Mouse (Mus musculus): ENCODE results near the gene Ahnak2. TPM values are rescaled to one million over a fixed set of nuclear protein-coding genes. Genes with fewer than 3 reads are reported as not detected.

The Ahnak2 gene
- polyA plus RNA-seq, 1 experiment from 2014 or later, result 0.61 TPM

DNA sequence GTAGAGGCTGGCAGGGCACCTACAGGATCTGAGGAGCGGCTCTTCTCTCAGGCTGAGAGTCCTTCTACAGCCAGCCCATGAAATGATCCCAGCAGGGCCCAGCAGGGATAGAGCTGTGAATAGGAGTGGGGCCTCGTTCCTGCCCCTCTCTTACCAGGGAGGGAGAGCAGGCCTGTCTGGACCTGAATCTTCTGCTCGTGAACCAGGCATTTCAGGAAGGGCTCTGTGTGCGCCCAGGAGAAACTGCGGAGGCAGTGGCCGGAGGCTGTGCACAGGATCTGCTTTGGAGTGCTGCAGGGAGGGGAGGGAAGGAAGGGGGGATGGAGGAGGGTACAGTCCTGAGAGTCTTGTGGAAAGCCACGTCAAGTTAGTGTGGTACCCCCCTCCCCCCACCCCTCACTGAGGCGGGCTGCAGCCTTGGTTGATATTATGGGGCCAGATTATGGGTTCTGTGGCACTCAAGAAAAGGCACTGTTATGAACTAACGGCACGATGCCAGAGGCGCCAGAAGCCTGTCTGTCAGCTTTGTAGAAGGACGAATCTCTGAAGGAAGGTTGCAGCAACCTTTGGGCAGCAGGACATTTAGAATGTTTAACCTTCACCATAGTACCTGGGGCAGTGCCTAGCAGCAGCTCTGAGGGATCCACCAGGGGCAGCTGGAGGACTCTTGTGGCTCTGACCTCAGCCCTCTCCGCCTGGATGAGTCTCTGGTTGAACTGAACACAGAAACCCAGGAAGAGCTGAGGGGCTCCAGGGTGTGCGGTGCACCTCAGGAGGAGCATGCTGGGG is 12.4 kb upstream of the Ahnak2 start:
- no peak for DNase-seq (ENCODE audit: low spot score)
- no peak overlapping the region for H3K4me2 ChIP-seq (ENCODE audit: low read depth)
- H3K27me3 ChIP-seq (ENCODE audit: control insufficient read depth, insufficient read depth, low read length), result no peaks in the 10 kb centered on the region
- no peak overlapping the region for H3K27ac ChIP-seq (ENCODE audit: low read depth, low read length)
- peaks cover 4% of the 10 kb centered on the region for H3K36me3 ChIP-seq (ENCODE audit: control insufficient read depth, insufficient read depth, low read length)
- H3K4me1 ChIP-seq (ENCODE audit: control insufficient read depth, insufficient read depth, low read length), result peaks cover 2% of the 10 kb centered on the region; the same call in 1 of the 2 replicates
- no peaks in the 10 kb centered on the region for H3K9me3 ChIP-seq (ENCODE audit: control insufficient read depth, low read length)
- H3K9ac ChIP-seq (ENCODE audit: low read length), result no peak overlapping the region
- ATAC-seq (ENCODE audit: insufficient read depth, low FRiP score, low TSS enrichment), result no peak
- H3K4me3 ChIP-seq (ENCODE audit: low read depth, low read length), result no peak overlapping the region
- 86% methylated on average over 14 of the region's 14 CpGs for WGBS

- Histone ChIP-seq H3K4me2 (ENCODE audit: low read depth) (no peak overlapping the region), H3K9ac (ENCODE audit: low read length) (no peak overlapping the region), H3K36me3 (ENCODE audit: control insufficient read depth, insufficient read depth, low read length) (peaks cover 4% of the 10 kb centered on the region; the same call in 1 of the 2 replicates), H3K4me1 (ENCODE audit: control insufficient read depth, insufficient read depth, low read length) (peaks cover 7% of the 10 kb centered on the region; the same call in 1 of the 2 replicates), H3K27ac (ENCODE audit: low read depth, low read length) (no peak overlapping the region), H3K9me3 (ENCODE audit: control insufficient read depth, low read length) (no peaks in the 10 kb centered on the region), H3K4me3 (ENCODE audit: low read depth, low read length) (no peak overlapping the region), H3K27me3 (ENCODE audit: control insufficient read depth, insufficient read depth, low read length) (no peaks in the 10 kb centered on the region)
- ATAC-seq (ENCODE audit: insufficient read depth, low FRiP score, low TSS enrichment) (no peak), DNase-seq (ENCODE audit: low spot score) (no peak)
- WGBS, result 89% methylated on average over 7 of the region's 7 CpGs
These were observed 10.9 kb upstream of the Ahnak2 start for GRCm38 (mm10) chr12:112813370-112813769.

DNA sequence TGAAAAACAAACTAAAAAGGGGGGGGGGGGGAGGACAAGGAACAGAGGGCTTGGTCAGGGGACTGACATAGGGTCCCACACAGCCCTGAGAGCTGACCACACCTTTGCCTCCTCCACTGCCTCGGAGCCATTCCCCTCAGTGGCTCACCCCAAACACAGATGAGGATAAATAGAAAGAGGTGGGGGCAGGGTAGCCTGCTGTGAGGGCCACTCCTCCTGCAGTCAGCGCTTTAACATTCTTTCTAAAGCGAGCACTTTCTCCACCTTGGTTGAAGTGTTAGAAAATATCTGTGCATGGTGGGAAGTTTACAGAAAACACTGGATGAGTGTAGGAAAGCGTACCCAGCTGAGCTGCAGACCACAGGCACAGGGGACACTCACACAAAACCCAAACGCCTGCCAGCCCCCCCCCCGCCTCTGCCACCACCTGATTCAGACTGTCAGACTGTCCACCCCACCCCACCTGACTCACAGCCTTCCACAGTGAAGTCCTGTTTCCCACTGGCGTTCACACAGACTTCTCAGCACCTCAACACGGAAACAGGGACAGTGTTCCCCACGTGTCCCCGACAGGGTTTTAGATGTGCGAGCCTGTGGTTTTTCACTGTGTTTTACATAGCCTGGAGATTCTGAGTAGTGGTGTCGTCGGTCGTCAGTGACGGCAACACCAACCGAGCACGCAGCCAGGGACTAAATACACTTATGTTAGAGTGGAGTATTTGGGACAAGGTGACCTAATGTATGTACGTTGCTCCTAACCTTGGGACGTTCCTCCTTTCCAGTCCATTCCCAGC is 7.8 kb upstream of the Ahnak2 start:
- ATAC-seq (ENCODE audit: insufficient read depth, low FRiP score, low TSS enrichment) (no peak), DNase-seq (ENCODE audit: low spot score) (no peak)
- Histone ChIP-seq H3K27me3 (ENCODE audit: control insufficient read depth, insufficient read depth, low read length) (no peaks in the 10 kb centered on the region), H3K27ac (ENCODE audit: low read depth, low read length) (no peak overlapping the region), H3K4me2 (ENCODE audit: low read depth) (no peak overlapping the region), H3K36me3 (ENCODE audit: control insufficient read depth, insufficient read depth, low read length) (peaks cover 3% of the 10 kb centered on the region; the same call in 1 of the 2 replicates), H3K4me3 (ENCODE audit: low read depth, low read length) (no peak overlapping the region), H3K4me1 (ENCODE audit: control insufficient read depth, insufficient read depth, low read length) (peaks cover 7% of the 10 kb centered on the region; the same call in 1 of the 2 replicates), H3K9ac (ENCODE audit: low read length) (no peak overlapping the region), H3K9me3 (ENCODE audit: control insufficient read depth, low read length) (no peaks in the 10 kb centered on the region)
- WGBS, result 68% methylated on average over 19 of the region's 19 CpGs

DNA sequence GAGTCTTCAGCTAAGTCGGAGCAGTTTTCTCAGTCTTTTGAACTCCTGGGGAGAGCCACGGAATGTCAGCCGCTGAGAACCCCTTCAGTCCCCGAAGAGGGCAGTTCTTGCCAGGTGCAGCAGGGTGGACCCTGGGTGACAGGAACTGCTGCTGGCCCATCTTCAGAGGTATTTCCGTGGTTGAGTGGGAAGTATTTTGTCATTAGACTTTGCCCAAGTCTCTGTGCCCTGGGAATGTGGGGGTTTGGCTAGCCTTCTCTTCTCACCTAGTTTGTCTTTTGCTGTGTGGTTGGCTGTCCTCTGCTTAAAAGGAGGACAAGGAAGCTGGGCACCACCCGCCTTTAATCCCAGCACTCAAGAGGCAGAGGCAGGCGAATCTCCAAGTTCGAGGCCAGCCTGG is 7.2 kb upstream of the Ahnak2 start:
- no peak for ATAC-seq (ENCODE audit: insufficient read depth, low FRiP score, low TSS enrichment)
- Histone ChIP-seq H3K27ac (ENCODE audit: low read depth, low read length) (no peak overlapping the region), H3K9me3 (ENCODE audit: control insufficient read depth, low read length) (no peaks in the 10 kb centered on the region), H3K27me3 (ENCODE audit: control insufficient read depth, insufficient read depth, low read length) (no peaks in the 10 kb centered on the region), H3K4me2 (ENCODE audit: low read depth) (peak overlapping the region; percentile 98), H3K9ac (ENCODE audit: low read length) (peak overlapping the region; percentile 61), H3K4me1 (ENCODE audit: control insufficient read depth, insufficient read depth, low read length) (peaks cover 7% of the 10 kb centered on the region; the same call in 1 of the 2 replicates), H3K4me3 (ENCODE audit: low read depth, low read length) (peak overlapping the region; percentile 54), H3K36me3 (ENCODE audit: control insufficient read depth, insufficient read depth, low read length) (0 out of 2 replicates have a peak, but pooled peaks cover 2% of the 10 kb centered on the region)
- 22% methylated on average over 8 of the region's 8 CpGs for WGBS
- DNase-seq (ENCODE audit: low spot score), result no peak

DNA sequence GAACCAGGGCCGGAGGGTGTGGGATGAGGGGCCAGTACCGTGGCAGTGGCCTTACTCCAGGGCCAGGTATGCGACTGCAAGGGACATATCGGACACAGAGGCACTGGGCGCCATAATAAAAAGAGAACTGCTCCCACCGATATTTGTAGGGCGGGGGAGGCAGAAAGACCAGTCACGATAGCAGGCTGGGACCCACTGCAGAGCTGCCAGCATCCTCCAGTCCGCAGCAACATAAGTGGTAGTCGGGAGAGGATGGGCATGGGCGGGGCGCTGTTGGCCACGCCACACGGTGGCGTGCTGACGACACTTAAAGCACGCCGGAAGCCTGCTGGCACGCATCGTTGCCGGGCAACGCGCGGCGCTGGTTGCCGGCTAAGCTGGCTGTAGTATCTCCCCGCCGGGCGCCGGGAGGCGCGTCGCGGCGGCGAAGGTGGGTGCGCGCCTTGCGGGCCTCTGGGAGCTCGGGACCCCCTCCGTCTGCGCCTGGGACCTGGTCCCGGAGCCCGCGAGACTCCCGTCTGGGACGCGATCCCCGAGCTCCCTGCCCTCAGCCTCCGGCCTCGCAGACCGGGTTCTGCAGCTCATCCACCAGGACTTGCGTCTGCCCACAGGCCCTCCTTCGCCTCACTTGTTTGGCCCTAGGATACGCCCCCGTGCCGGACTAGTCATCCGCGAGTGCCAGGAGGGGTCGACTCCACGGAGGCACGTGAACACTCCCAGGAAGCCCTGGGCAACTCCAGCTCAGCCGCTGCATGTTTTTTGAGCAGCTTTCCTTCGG is 6.3 kb upstream of the Ahnak2 start, which contains the start of gene Clba1:
Clba1 (plus strand) TSS at position 351 of the 778 bp plus-strand sequence.
- Histone ChIP-seq H3K4me3 (ENCODE audit: low read depth, low read length) (peak within 1 kb of the TSS; percentile 54), H3K27ac (ENCODE audit: low read depth, low read length) (no peak within 1 kb of the TSS)
- ATAC-seq (ENCODE audit: insufficient read depth, low FRiP score, low TSS enrichment), result peak; percentile 92

GRCm38 (mm10) chr12:112808212-112808586 is 5.7 kb upstream of the Ahnak2 start:
- no peaks in the 10 kb centered on the region for H3K27me3 ChIP-seq (ENCODE audit: control insufficient read depth, insufficient read depth, low read length)
- H3K4me1 ChIP-seq (ENCODE audit: control insufficient read depth, insufficient read depth, low read length), result peaks cover 7% of the 10 kb centered on the region; the same call in 1 of the 2 replicates
- no peak overlapping the region for H3K27ac ChIP-seq (ENCODE audit: low read depth, low read length)
- peak overlapping the region; percentile 54 for H3K4me3 ChIP-seq (ENCODE audit: low read depth, low read length)
- WGBS, result 71% methylated on average over 5 of the region's 5 CpGs
- H3K4me2 ChIP-seq (ENCODE audit: low read depth), result peak overlapping the region; percentile 98
- ATAC-seq (ENCODE audit: insufficient read depth, low FRiP score, low TSS enrichment) (peak; percentile 55), DNase-seq (ENCODE audit: low spot score) (no peak)
- H3K36me3 ChIP-seq (ENCODE audit: control insufficient read depth, insufficient read depth, low read length), result no peaks in the 10 kb centered on the region
- H3K9me3 ChIP-seq (ENCODE audit: control insufficient read depth, low read length), result no peaks in the 10 kb centered on the region
- peak overlapping the region; percentile 61 for H3K9ac ChIP-seq (ENCODE audit: low read length)

More for the DNA sequence above, 6.3 kb upstream of the Ahnak2 start, which contains the start of gene Clba1:
- H3K4me2 ChIP-seq (ENCODE audit: low read depth), result peak within 1 kb of the TSS; percentile 98
- H3K9ac ChIP-seq (ENCODE audit: low read length), result peak within 1 kb of the TSS; percentile 61
- no peaks in the 10 kb centered on the region for H3K27me3 ChIP-seq (ENCODE audit: control insufficient read depth, insufficient read depth, low read length)
- DNase-seq (ENCODE audit: low spot score), result peak; percentile 96
- no peaks in the 10 kb centered on the region for H3K9me3 ChIP-seq (ENCODE audit: control insufficient read depth, low read length)
- H3K4me1 ChIP-seq (ENCODE audit: control insufficient read depth, insufficient read depth, low read length), result peaks cover 7% of the 10 kb centered on the region; the same call in 1 of the 2 replicates
- no peaks in the 10 kb centered on the region for H3K36me3 ChIP-seq (ENCODE audit: control insufficient read depth, insufficient read depth, low read length)
- 1% methylated on average over 50 of the region's 64 CpGs for WGBS

DNA sequence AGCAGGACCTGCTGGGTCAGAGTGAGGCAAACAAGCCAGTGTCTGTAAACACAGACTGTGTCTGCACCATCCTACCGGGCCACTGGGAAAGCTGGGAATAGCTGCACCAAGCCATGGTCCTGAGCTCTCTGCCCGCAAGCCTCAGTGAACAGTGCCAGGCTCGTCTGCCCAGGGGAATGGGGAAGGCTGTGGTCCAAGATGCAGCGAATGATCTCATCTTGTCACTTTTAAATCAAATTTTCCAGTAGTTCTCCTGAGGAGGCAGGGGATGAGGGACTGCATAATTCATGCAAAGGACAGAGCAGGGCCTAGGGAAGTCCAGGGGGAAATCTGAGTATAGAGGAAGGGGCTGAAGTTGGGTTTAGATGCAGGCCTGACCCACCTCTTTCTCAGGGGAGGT is 5.3 kb upstream of the Ahnak2 start:
- Histone ChIP-seq H3K9me3 (ENCODE audit: control insufficient read depth, low read length) (no peaks in the 10 kb centered on the region), H3K27me3 (ENCODE audit: control insufficient read depth, insufficient read depth, low read length) (no peaks in the 10 kb centered on the region), H3K4me2 (ENCODE audit: low read depth) (no peak overlapping the region), H3K36me3 (ENCODE audit: control insufficient read depth, insufficient read depth, low read length) (no peaks in the 10 kb centered on the region), H3K4me3 (ENCODE audit: low read depth, low read length) (no peak overlapping the region), H3K9ac (ENCODE audit: low read length) (no peak overlapping the region), H3K27ac (ENCODE audit: low read depth, low read length) (no peak overlapping the region), H3K4me1 (ENCODE audit: control insufficient read depth, insufficient read depth, low read length) (peaks cover 7% of the 10 kb centered on the region; the same call in 1 of the 2 replicates)
- DNase-seq (ENCODE audit: low spot score), result no peak
- ATAC-seq (ENCODE audit: insufficient read depth, low FRiP score, low TSS enrichment), result no peak
- WGBS, result 82% methylated on average over 4 of the region's 4 CpGs

GRCm38 (mm10) chr12:112806044-112806443 is 3.6 kb upstream of the Ahnak2 start:
- DNase-seq (ENCODE audit: low spot score), result no peak
- H3K4me1 ChIP-seq (ENCODE audit: control insufficient read depth, insufficient read depth, low read length), result peaks cover 13% of the 10 kb centered on the region; the same call in 1 of the 2 replicates
- no peak overlapping the region for H3K27ac ChIP-seq (ENCODE audit: low read depth, low read length)
- WGBS, result 80% methylated on average over 6 of the region's 6 CpGs
- H3K9ac ChIP-seq (ENCODE audit: low read length), result no peak overlapping the region
- no peak overlapping the region for H3K4me3 ChIP-seq (ENCODE audit: low read depth, low read length)
- ATAC-seq (ENCODE audit: insufficient read depth, low FRiP score, low TSS enrichment), result no peak
- peaks cover 8% of the 10 kb centered on the region for H3K27me3 ChIP-seq (ENCODE audit: control insufficient read depth, insufficient read depth, low read length)
- no peaks in the 10 kb centered on the region for H3K9me3 ChIP-seq (ENCODE audit: control insufficient read depth, low read length)
- no peaks in the 10 kb centered on the region for H3K36me3 ChIP-seq (ENCODE audit: control insufficient read depth, insufficient read depth, low read length)
- H3K4me2 ChIP-seq (ENCODE audit: low read depth), result no peak overlapping the region
